ENCODE assay signal across 8 mouse cellular contexts in the genomic region with DNA sequence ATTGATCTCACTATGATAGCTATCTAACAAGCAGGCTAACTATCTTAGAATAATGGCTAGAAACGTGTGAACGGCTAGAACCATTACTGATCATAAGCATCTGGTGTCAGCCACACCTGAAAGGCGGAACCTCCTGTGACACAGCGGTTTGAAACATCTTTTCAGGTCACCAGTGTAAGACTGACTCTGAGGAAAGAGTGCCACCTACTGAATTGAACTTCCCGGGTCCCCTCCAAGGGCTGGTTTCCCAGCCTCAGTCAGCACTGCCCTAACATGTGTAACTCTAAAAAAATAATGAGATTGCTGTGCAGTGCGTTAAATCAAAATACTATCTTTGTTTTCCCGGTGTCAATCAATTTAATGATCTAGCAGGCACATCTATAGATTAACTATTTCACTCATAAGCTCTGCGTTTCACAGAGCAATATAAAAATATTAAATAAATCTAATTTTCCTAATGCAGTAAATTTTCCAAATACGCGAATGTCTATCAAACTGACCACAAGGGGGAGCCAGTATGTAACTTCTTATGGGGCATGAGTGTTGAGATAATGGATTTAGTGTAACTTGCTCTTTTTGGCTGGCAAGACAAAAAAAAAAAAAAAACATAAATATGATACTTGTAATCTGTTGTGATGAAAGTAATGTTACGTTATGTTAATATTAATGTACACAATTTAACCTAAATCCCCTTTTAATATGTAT. TPM values are rescaled to one million over a fixed set of nuclear protein-coding genes. Genes with fewer than 3 reads are reported as not detected.
DNase-seq lines count a peak whose midpoint lies in the region.

No protein-coding gene starts in this region.

- DNase-seq in gastrocnemius, postnatal 10 days = peak; percentile 9
- no peak for DNase-seq in gastrocnemius, postnatal 14 days
- peak; percentile 40 to 46 for DNase-seq in right cerebral cortex, postnatal 10 days (ENCODE audit: low spot score in 2 of 2)
- DNase-seq in right cerebral cortex, postnatal 25 days = no peak
- DNase-seq in cerebellum, postnatal 36 days = peak; percentile 7 to 34
- DNase-seq in layer of hippocampus, postnatal 14 days (ENCODE audit: low spot score in 2 of 2) = peak; percentile 14 to 60
- no peak for DNase-seq in spleen, postnatal 14 days (ENCODE audit: low spot score in 2 of 2)
- no peak for DNase-seq in thymus, postnatal 0 days (ENCODE audit: low spot score)

- intact Hi-C loops in gastrocnemius, postnatal 14 days (cut with DNase I; ENCODE audit: low total_unique reads) = no loop called here

RNA-seq across cellular contexts. Expression of a gene that starts 5.1 kb away (rescaled TPM):
- total RNA-seq in gastrocnemius, postnatal 10 days (2021) = 10 to 100 TPM in 1 of 2 experiments, 1 to 10 TPM in 1; 7.2 to 10.2 TPM
- total RNA-seq in gastrocnemius, postnatal 14 days (2021) = 1 to 10 TPM; 3.7 to 5.2 TPM
- total RNA-seq in layer of hippocampus, postnatal 14 days (2021) = 10 to 100 TPM; 40.8 to 42.5 TPM
- polyA plus RNA-seq in thymus, postnatal 0 days (2015; fragmentation: Nextera tagmentation; extraction: Ambion mirVana) = 0.75 and 0.83 TPM in 2 replicates

Comparison
In these comparisons a context has a peak if more than half of its experiments do, and no peak if none do; other contexts are left out.
1. DNase-seq: peak in gastrocnemius, postnatal 10 days (single experiment), right cerebral cortex, postnatal 10 days (2 of 2), cerebellum, postnatal 36 days (2 of 2) and layer of hippocampus, postnatal 14 days (2 of 2); none in gastrocnemius, postnatal 14 days (single experiment), right cerebral cortex, postnatal 25 days (single experiment), spleen, postnatal 14 days (0 of 2) and thymus, postnatal 0 days (single experiment).